Mouse (Mus musculus) spleen, embryonic (tissue): ENCODE data around the gene Gstm7.

Experiments used
- CTCF ChIA-PET: fragments of 350-600 bp; sonication (Branson Sonifier 250); formaldehyde crosslinking; loops from one replicate; lab custom pipeline; 2022; lab: Charles Lee

Gene Gstm7

DNA sequence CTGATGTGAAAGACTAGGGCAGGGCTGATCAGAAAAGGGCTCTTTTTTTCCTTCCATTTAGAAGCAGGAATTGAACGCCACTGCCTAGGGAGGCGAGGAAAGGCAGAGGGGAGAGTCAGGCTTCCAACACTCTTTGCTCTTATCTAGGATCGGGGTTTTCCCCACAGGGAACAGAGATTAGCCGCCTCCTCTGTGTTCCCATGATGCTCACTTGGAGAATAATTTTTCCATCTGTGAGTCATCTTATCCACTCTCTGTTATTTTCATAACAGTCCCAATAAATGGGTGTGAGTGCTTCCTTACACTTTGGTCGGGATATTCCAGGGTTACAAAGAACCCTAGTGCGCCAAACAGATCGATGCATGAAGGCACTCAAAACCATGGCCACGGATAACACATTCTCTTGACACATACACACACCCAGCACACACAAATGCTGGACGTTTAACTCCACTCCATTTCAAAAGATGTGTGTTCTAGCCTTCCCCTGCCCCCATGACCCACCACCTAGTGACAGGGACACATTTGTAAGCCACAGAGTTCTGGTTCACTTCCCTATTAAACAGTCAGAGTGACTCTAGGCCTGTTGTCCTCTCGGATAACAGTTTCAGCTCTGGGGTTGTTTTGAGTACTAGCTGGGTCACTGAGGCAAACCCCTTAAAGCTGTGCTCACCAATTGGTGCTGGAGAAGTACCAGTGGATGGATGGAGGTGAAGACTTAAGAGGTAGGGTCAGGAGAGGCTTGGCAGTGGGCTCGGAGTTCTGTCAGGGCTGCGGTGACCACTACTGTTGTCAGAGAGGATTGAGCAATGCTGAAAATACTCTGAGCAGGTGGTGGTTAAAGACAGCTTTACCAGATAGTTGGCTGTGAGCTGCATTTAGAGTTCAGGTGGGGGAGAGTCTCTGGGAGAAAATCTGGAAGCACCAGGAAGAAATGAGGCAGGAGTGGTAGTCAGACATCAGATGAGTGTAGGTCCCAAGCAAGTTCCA is 53.6 kb downstream of the Gstm7 start:
- CTCF ChIA-PET: interaction anchor here (1.0 kb wide), 1 partner anchor 11 kb away, joined by 3 read pairs; no protein-coding TSS in a partner anchor

DNA sequence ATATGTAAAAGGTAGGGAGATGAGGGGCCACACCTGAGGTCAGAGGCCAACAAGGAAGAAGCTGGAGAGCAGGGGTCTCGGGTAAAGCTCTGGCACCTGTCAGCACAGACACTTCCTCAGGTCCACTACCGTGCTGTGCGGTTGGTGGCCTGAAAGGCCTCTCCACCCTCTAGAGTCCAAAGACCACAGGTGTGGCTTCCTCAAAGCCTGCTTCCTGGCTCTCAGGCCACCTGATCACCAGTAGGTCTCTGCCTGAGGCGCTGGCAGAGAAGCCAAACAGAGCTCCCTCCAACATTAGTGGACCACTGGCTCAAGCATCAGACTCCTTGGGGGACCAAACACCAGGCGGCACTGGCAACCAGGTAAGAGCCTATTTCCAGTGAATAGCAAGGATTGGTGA is 54.6 kb downstream of the Gstm7 start, which contains the start of gene Eps8l3:
Eps8l3 (plus strand) TSS at position 225 of the 400 bp plus-strand sequence.
- CTCF ChIA-PET: no interaction called here
